Mouse (Mus musculus) CH12.LX (cell line): ENCODE measurements around the gene Gm45808. TPM values are rescaled to one million over a fixed set of nuclear protein-coding genes. Genes with fewer than 3 reads are reported as not detected.
A peak's percentile ranks its signal among the peaks of the same experiment; 100 is the strongest.
"Not testable (repeated sequence)": the region's sequence is repeated elsewhere in the genome, so short reads cannot be mapped to it uniquely, and the experiment has no call there.

Experiments
- DNase-seq: peaks from one replicate; pipeline ENCODE4 v3.0.0-alpha.2; 2013; ENCODE audit errors: extremely low read depth
- H3K27ac ChIP-seq: 2 replicates; pipeline ENCODE4 v1.5.1; 2012; ENCODE audit warnings: low read depth, mild to moderate bottlenecking, control low read depth, moderate library complexity; ENCODE audit not compliant: insufficient read depth
- H3K27me3 ChIP-seq: replicated peaks from 2 replicates; pipeline ENCODE3; 2012; ENCODE audit warnings: inconsistent platforms
- H3K36me3 ChIP-seq, 2 experiments: replicated peaks in 1 of 2; 2 replicates each; pipeline versions ENCODE3 to v1.6.1; 2012; ENCODE audit warnings: inconsistent platforms in 1 of 2, low read length in 1 of 2, mild to moderate bottlenecking in 1 of 2, mixed read lengths in 1 of 2, moderate library complexity in 1 of 2; ENCODE audit not compliant: control insufficient read depth in 1 of 2, insufficient read depth in 1 of 2
- H3K4me1 ChIP-seq, 2 experiments: 2 replicates each; pipeline ENCODE4 v1.6.1; 2012; ENCODE audit warnings: inconsistent platforms in 1 of 2, moderate library complexity in 1 of 2; ENCODE audit not compliant: insufficient read depth in 2 of 2, control insufficient read depth in 1 of 2
- H3K4me2 ChIP-seq: 2 replicates; pipeline ENCODE4 v1.6.1; 2012; ENCODE audit warnings: low read depth, mild to moderate bottlenecking, control low read depth; ENCODE audit not compliant: poor library complexity, insufficient read depth, severe bottlenecking
- H3K4me3 ChIP-seq, 3 experiments: fragments of 150-350 bp in 1 of 3; sonication (generic) in 1 of 3; replicated peaks in 1 of 3; 2 replicates each; pipeline versions ENCODE3 to v1.5.1; 2011 to 2012; ENCODE audit warnings: low read depth in 2 of 3, low read length in 2 of 3, mild to moderate bottlenecking in 2 of 3, moderate library complexity in 2 of 3, control low read depth in 1 of 3, improper control_type of control experiment in 1 of 3, inconsistent platforms in 1 of 3, mixed read lengths in 1 of 3; ENCODE audit not compliant: poor library complexity in 1 of 3
- H3K79me2 ChIP-seq: replicated peaks from 2 replicates; pipeline ENCODE4 v1.6.1; 2012; ENCODE audit warnings: mild to moderate bottlenecking, moderate library complexity; ENCODE audit not compliant: control insufficient read depth, poor library complexity, insufficient read depth, severe bottlenecking; ENCODE audit errors: extremely low read depth
- H3K9ac ChIP-seq: 2 replicates; pipeline ENCODE4 v1.6.1; 2012; ENCODE audit warnings: low read depth, mild to moderate bottlenecking, control low read depth, moderate library complexity; ENCODE audit not compliant: insufficient read depth
- H3K9me3 ChIP-seq: replicated peaks from 2 replicates; pipeline ENCODE3; 2012; ENCODE audit warnings: low read length, inconsistent platforms, mixed read lengths
- E2F4 ChIP-seq: IDR thresholded peaks from 2 replicates; pipeline ENCODE4 v1.6.1; 2011; ENCODE audit warnings: low read depth, low read length, improper control_type of control experiment; ENCODE audit not compliant: insufficient replicate concordance
- ELF1 ChIP-seq: IDR thresholded peaks from 2 replicates; pipeline ENCODE4 v1.6.1; 2014; ENCODE audit warnings: low read depth, mild to moderate bottlenecking, inconsistent platforms, low read length, improper control_type of control experiment
- GABPA ChIP-seq: IDR thresholded peaks from 2 replicates; pipeline ENCODE4 v1.6.1; 2012; ENCODE audit warnings: low read depth, low read length, improper control_type of control experiment, inconsistent platforms; ENCODE audit not compliant: insufficient replicate concordance
- HCFC1 ChIP-seq: IDR thresholded peaks from 2 replicates; pipeline ENCODE4 v1.6.1; 2012; ENCODE audit warnings: low read depth, mild to moderate bottlenecking, inconsistent platforms, low read length, improper control_type of control experiment
- JUN ChIP-seq: IDR thresholded peaks from 2 replicates; pipeline ENCODE4 v1.6.1; 2011; ENCODE audit warnings: low read depth, mild to moderate bottlenecking, low read length, improper control_type of control experiment, moderate library complexity; ENCODE audit not compliant: insufficient read depth
- KAT2A ChIP-seq: IDR thresholded peaks from 2 replicates; pipeline ENCODE4 v1.6.1; 2012; ENCODE audit warnings: low read length, improper control_type of control experiment, inconsistent platforms; ENCODE audit not compliant: insufficient replicate concordance
- MAX ChIP-seq: IDR thresholded peaks from 2 replicates; pipeline ENCODE4 v1.6.1; 2011; ENCODE audit warnings: low read length, improper control_type of control experiment
- MAZ ChIP-seq: IDR thresholded peaks from 2 replicates; pipeline ENCODE4 v1.6.1; 2012; ENCODE audit warnings: low read depth, mild to moderate bottlenecking, inconsistent platforms, low read length, improper control_type of control experiment, moderate library complexity
- NELFE ChIP-seq: IDR thresholded peaks from 2 replicates; pipeline ENCODE4 v1.6.1; 2011; ENCODE audit warnings: low read depth, low read length, improper control_type of control experiment
- RAD21 ChIP-seq: IDR thresholded peaks from 2 replicates; pipeline ENCODE4 v1.6.1; 2011; ENCODE audit warnings: low read depth, mild to moderate bottlenecking, low read length, improper control_type of control experiment, moderate library complexity
- ZNF384 ChIP-seq: IDR thresholded peaks from 2 replicates; pipeline ENCODE4 v1.6.1; 2012; ENCODE audit warnings: low read depth, low read length, improper control_type of control experiment, inconsistent platforms
- dilution Hi-C: fragments of 300-500 bp; cut with MboI; formaldehyde crosslinking; loops from 2 replicates; pipeline ENCODE4 v1.14.3; 2020; ENCODE audit warnings: low sequenced_read_pairs; ENCODE audit not compliant: extremely low pct_unique_long_range_greater_than_20kb, extremely low pct_ligation_motif_present
- in situ Hi-C: fragments of 300-500 bp; cut with MboI; formaldehyde crosslinking; loops from 3 replicates; pipeline ENCODE4 v1.14.3; 2019; ENCODE audit warnings: low sequenced_read_pairs, low pct_ligation_motif_present, low pct_unique_long_range_greater_than_20kb, mixed read lengths
- polyA plus RNA-seq: library from polyadenylated mRNA; unstranded; fragments of >175 nt; gene quantifications from 2 replicates; pipeline ENCODE4 v1.2.1, GENCODE M21; 2012; ENCODE audit warnings: low read depth; ENCODE audit not compliant: insufficient read length
- total RNA-seq, 2 experiments: library from RNA; depleted of rRNA; stranded (reverse); fragments of 300-350 nt in 1 of 2; fragments of >200 nt in 1 of 2; gene quantifications; 2 replicates each; pipeline ENCODE4 v1.2.3; 2012 to 2014

Gene Gm45808
- total and polyA plus RNA-seq, 3 experiments, result 0.85 to 5.0 TPM; not detected in 1

GRCm38 (mm10) chr7:45530643-45531042 lies 44.0 kb upstream of the Gm45808 start:
- Histone ChIP-seq H3K9me3 (no peaks in the 10 kb centered on the region), H3K27me3 (peaks cover 36% of the 10 kb centered on the region), H3K79me2 (no peaks in the 10 kb centered on the region; the same call in 1 of the 2 replicates), H3K27ac (no peak overlapping the region), H3K9ac (no peak overlapping the region), H3K4me3 (no peak overlapping the region), H3K36me3 (no peaks in the 10 kb centered on the region), H3K4me1 (peaks cover 4 to 16% of the 10 kb centered on the region in 2 experiments; a peak in 3 of 4 replicates), H3K4me2 (no peak overlapping the region)
- DNase-seq, result no peak
- in situ Hi-C loops (no loop called here), dilution Hi-C loops (no loop called here)
- TF ChIP-seq JUN, result no peak
- TF ChIP-seq KAT2A, result no peak

- H3K4me3 ChIP-seq, result no peak overlapping the region
Measured at GRCm38 (mm10) chr7:45529461-45529860, 42.9 kb upstream of the Gm45808 start.

GRCm38 (mm10) chr7:45527169-45527568 lies 40.6 kb upstream of the Gm45808 start:
- H3K4me3 ChIP-seq, H3K27ac ChIP-seq, DNase-seq, dilution Hi-C loops, H3K9ac ChIP-seq, H3K9me3 ChIP-seq, H3K4me2 ChIP-seq: not testable (repeated sequence)
- peaks cover 19 to 25% of the 10 kb centered on the region in 2 experiments for H3K36me3 ChIP-seq
- H3K27me3 ChIP-seq, result peaks cover 28% of the 10 kb centered on the region
- in situ Hi-C loops, result loop anchor here (10.0 kb wide), 1 partner anchor 58 kb away; no protein-coding TSS in a partner anchor
- peaks cover 24% of the 10 kb centered on the region for H3K79me2 ChIP-seq
- peak; percentile 25; the same call in 1 of the 2 replicates for TF ChIP-seq ZNF384
- peaks cover 8 to 43% of the 10 kb centered on the region in 2 experiments for H3K4me1 ChIP-seq

More at GRCm38 (mm10) chr7:45529461-45529860, 42.9 kb upstream of the Gm45808 start:
- peak overlapping the region; percentile 25 for H3K4me2 ChIP-seq
- in situ Hi-C loops, result loop anchor here (10.0 kb wide), 1 partner anchor 55 kb away; no protein-coding TSS in a partner anchor
- H3K9ac ChIP-seq, result no peak overlapping the region
- no peak overlapping the region for H3K27ac ChIP-seq
- H3K27me3 ChIP-seq, result peaks cover 36% of the 10 kb centered on the region
- no peak for DNase-seq
- peaks cover 4 to 24% of the 10 kb centered on the region in 2 experiments; a peak in 3 of 4 replicates for H3K4me1 ChIP-seq
- no peaks in the 10 kb centered on the region for H3K9me3 ChIP-seq
- TF ChIP-seq GABPA (no peak), MAX (no peak), MAZ (0 out of 2 replicates have a peak, but pooled peaks have one; percentile 16), ELF1 (peak; percentile 35; the same call in 1 of the 2 replicates), NELFE (no peak), E2F4 (no peak), HCFC1 (no peak), RAD21 (no peak)
- dilution Hi-C loops, result no loop called here
- peaks cover 5 to 6% of the 10 kb centered on the region in 2 experiments for H3K36me3 ChIP-seq
- peaks cover 11% of the 10 kb centered on the region for H3K79me2 ChIP-seq
